Mouse (Mus musculus) forebrain, embryonic 16.5 days (tissue): ENCODE results near the gene Gm17359. TPM values are rescaled to one million over a fixed set of nuclear protein-coding genes. Genes with fewer than 3 reads are reported as not detected.
A peak's percentile ranks its signal among the peaks of the same experiment; 100 is the strongest.

ENCODE experiments used
- ATAC-seq: fragments of 200-750 bp; cut with Nextera tagmentation; 2 replicates; pipeline ENCODE4 v1.8.0; 2017; ENCODE audit warnings: mild to moderate bottlenecking, moderate library complexity
- H3K27ac ChIP-seq: fragments of 300-500 bp; sonication (generic); 2 replicates; pipeline ENCODE4 v1.5.1; 2014; ENCODE audit warnings: low read length, control low read depth
- H3K27me3 ChIP-seq: fragments of 300-500 bp; sonication (generic); replicated peaks from 2 replicates; pipeline ENCODE4 v1.6.1; 2014; ENCODE audit warnings: low read length; ENCODE audit not compliant: control insufficient read depth, insufficient read depth
- H3K36me3 ChIP-seq: fragments of 300-500 bp; sonication (generic); 2 replicates; pipeline ENCODE4 v1.6.1; 2014; ENCODE audit not compliant: control insufficient read depth, insufficient read depth
- H3K4me1 ChIP-seq: fragments of 300-500 bp; sonication (generic); replicated peaks from 2 replicates; pipeline ENCODE4 v1.6.1; 2014; ENCODE audit warnings: low read length; ENCODE audit not compliant: control insufficient read depth, insufficient read depth
- H3K4me2 ChIP-seq: fragments of 300-500 bp; sonication (generic); 2 replicates; pipeline ENCODE4 v1.6.1; 2014; ENCODE audit warnings: mild to moderate bottlenecking, low read length, control low read depth
- H3K4me3 ChIP-seq: fragments of 300-500 bp; sonication (generic); replicated peaks from 2 replicates; pipeline ENCODE4 v1.5.1; 2014; ENCODE audit warnings: mild to moderate bottlenecking, low read length, control low read depth
- H3K9ac ChIP-seq: fragments of 300-500 bp; sonication (generic); replicated peaks from 2 replicates; pipeline ENCODE4 v1.6.1; 2014; ENCODE audit warnings: low read depth, low read length, control low read depth
- H3K9me3 ChIP-seq: fragments of 300-500 bp; sonication (generic); 2 replicates; pipeline ENCODE4 v1.6.1; 2016; ENCODE audit warnings: low read length; ENCODE audit not compliant: control insufficient read depth
- WGBS: fragments of 180-500 bp; shearing (Covaris S2); extraction: QIAGEN DNeasy Blood & Tissue Kit; methylation state at CpG from one replicate; pipeline ENCODE4 v1.1.7; 2014; 5-methylcytosine and 5-hydroxymethylcytosine counted together
- polyA plus RNA-seq: library from polyadenylated mRNA; unstranded; fragments of >200 nt; fragmentation: Nextera tagmentation; extraction: Ambion mirVana; gene quantifications from 2 replicates; pipeline ENCODE4 v1.2.1, GENCODE M21; 2015

Gene Gm17359
- polyA plus RNA-seq, 1 experiment from 2014 or later = not detected

GRCm38 (mm10) chr3:79373930-79374329, 37.5 kb downstream of the Gm17359 start:
- no peaks in the 10 kb centered on the region for H3K36me3 ChIP-seq
- H3K4me1 ChIP-seq = no peaks in the 10 kb centered on the region
- 46% methylated on average over 3 of the region's 3 CpGs for WGBS
- H3K4me3 ChIP-seq = no peak overlapping the region
- H3K27ac ChIP-seq = no peak overlapping the region
- no peaks in the 10 kb centered on the region for H3K9me3 ChIP-seq
- ATAC-seq = no peak
- H3K27me3 ChIP-seq = no peaks in the 10 kb centered on the region
- H3K9ac ChIP-seq = no peak overlapping the region
- no peak overlapping the region for H3K4me2 ChIP-seq

GRCm38 (mm10) chr3:79378086-79378485, 41.6 kb downstream of the Gm17359 start:
- WGBS = 22% methylated on average over 3 of the region's 3 CpGs
- H3K4me1 ChIP-seq = no peaks in the 10 kb centered on the region
- H3K27ac ChIP-seq = no peak overlapping the region
- no peak for ATAC-seq
- H3K9ac ChIP-seq = no peak overlapping the region
- H3K36me3 ChIP-seq = no peaks in the 10 kb centered on the region
- H3K4me2 ChIP-seq = no peak overlapping the region
- no peaks in the 10 kb centered on the region for H3K27me3 ChIP-seq
- no peak overlapping the region for H3K4me3 ChIP-seq
- H3K9me3 ChIP-seq = no peaks in the 10 kb centered on the region

GRCm38 (mm10) chr3:79379255-79379836, 42.9 kb downstream of the Gm17359 start:
- H3K27me3 ChIP-seq = no peaks in the 10 kb centered on the region
- no peak overlapping the region for H3K27ac ChIP-seq
- H3K36me3 ChIP-seq = no peaks in the 10 kb centered on the region
- no peaks in the 10 kb centered on the region for H3K9me3 ChIP-seq
- no peak overlapping the region for H3K4me2 ChIP-seq
- WGBS = 82% methylated on average over 14 of the region's 14 CpGs
- H3K4me3 ChIP-seq = no peak overlapping the region
- H3K9ac ChIP-seq = no peak overlapping the region
- ATAC-seq = no peak
- no peaks in the 10 kb centered on the region for H3K4me1 ChIP-seq

- H3K4me1 ChIP-seq = no peaks in the 10 kb centered on the region
- no peak overlapping the region for H3K27ac ChIP-seq
- H3K4me3 ChIP-seq = no peak overlapping the region
- no peaks in the 10 kb centered on the region for H3K36me3 ChIP-seq
- H3K4me2 ChIP-seq = no peak overlapping the region
- no peaks in the 10 kb centered on the region for H3K9me3 ChIP-seq
- H3K9ac ChIP-seq = no peak overlapping the region
- 75% methylated on average over 6 of the region's 6 CpGs for WGBS
- no peaks in the 10 kb centered on the region for H3K27me3 ChIP-seq
- no peak for ATAC-seq
Observed at GRCm38 (mm10) chr3:79379873-79380595, 43.6 kb downstream of the Gm17359 start.

- H3K27ac ChIP-seq = no peak overlapping the region
- no peak for ATAC-seq
- no peaks in the 10 kb centered on the region for H3K36me3 ChIP-seq
- WGBS = 85% methylated on average over 4 of the region's 4 CpGs
- H3K27me3 ChIP-seq = no peaks in the 10 kb centered on the region
- H3K4me3 ChIP-seq = no peak overlapping the region
- H3K4me2 ChIP-seq = no peak overlapping the region
- no peak overlapping the region for H3K9ac ChIP-seq
- H3K4me1 ChIP-seq = peaks cover 4% of the 10 kb centered on the region; the same call in 1 of the 2 replicates
- H3K9me3 ChIP-seq = no peaks in the 10 kb centered on the region
Observed at GRCm38 (mm10) chr3:79381398-79381797, 44.9 kb downstream of the Gm17359 start.

- H3K4me1 ChIP-seq = peaks cover 4% of the 10 kb centered on the region; the same call in 1 of the 2 replicates
- H3K9me3 ChIP-seq = no peaks in the 10 kb centered on the region
- H3K27ac ChIP-seq = no peak overlapping the region
- 0 out of 2 replicates have a peak, but pooled peaks have one; percentile 36 for ATAC-seq
- H3K4me3 ChIP-seq = no peak overlapping the region
- 9% methylated on average over 8 of the region's 8 CpGs for WGBS
- no peaks in the 10 kb centered on the region for H3K36me3 ChIP-seq
- H3K9ac ChIP-seq = no peak overlapping the region
- no peaks in the 10 kb centered on the region for H3K27me3 ChIP-seq
- no peak overlapping the region for H3K4me2 ChIP-seq
Observed at GRCm38 (mm10) chr3:79385434-79386029, 49.1 kb downstream of the Gm17359 start.

- H3K36me3 ChIP-seq = no peaks in the 10 kb centered on the region
- peaks cover 4% of the 10 kb centered on the region; the same call in 1 of the 2 replicates for H3K4me1 ChIP-seq
- no peak overlapping the region for H3K4me2 ChIP-seq
- WGBS = 44% methylated on average over 4 of the region's 4 CpGs
- no peaks in the 10 kb centered on the region for H3K27me3 ChIP-seq
- H3K27ac ChIP-seq = no peak overlapping the region
- H3K9ac ChIP-seq = no peak overlapping the region
- no peaks in the 10 kb centered on the region; the same call in 1 of the 2 replicates for H3K9me3 ChIP-seq
- H3K4me3 ChIP-seq = no peak overlapping the region
- peak; percentile 81 for ATAC-seq
Observed at GRCm38 (mm10) chr3:79389081-79389480, 52.6 kb downstream of the Gm17359 start.

- H3K9ac ChIP-seq = no peak overlapping the region
- ATAC-seq = no peak
- H3K27me3 ChIP-seq = no peaks in the 10 kb centered on the region
- no peaks in the 10 kb centered on the region for H3K4me1 ChIP-seq
- no peaks in the 10 kb centered on the region for H3K36me3 ChIP-seq
- H3K4me2 ChIP-seq = no peak overlapping the region
- no peak overlapping the region for H3K27ac ChIP-seq
- H3K9me3 ChIP-seq = no peaks in the 10 kb centered on the region
- WGBS = 66% methylated on average over 4 of the region's 4 CpGs
- no peak overlapping the region for H3K4me3 ChIP-seq
Observed at GRCm38 (mm10) chr3:79400552-79400951, 64.1 kb downstream of the Gm17359 start.

GRCm38 (mm10) chr3:79402056-79402455, 65.6 kb downstream of the Gm17359 start:
- 90% methylated on average over 8 of the region's 8 CpGs for WGBS
- Histone ChIP-seq H3K27ac (no peak overlapping the region), H3K36me3 (no peaks in the 10 kb centered on the region), H3K4me2 (no peak overlapping the region), H3K4me1 (no peaks in the 10 kb centered on the region), H3K4me3 (no peak overlapping the region), H3K27me3 (no peaks in the 10 kb centered on the region), H3K9ac (no peak overlapping the region), H3K9me3 (no peaks in the 10 kb centered on the region)
- ATAC-seq = no peak
